Mouse (Mus musculus) limb, embryonic 14.5 days (tissue): ENCODE measurements around the gene 6030468B19Rik. TPM values are rescaled to one million over a fixed set of nuclear protein-coding genes. Genes with fewer than 3 reads are reported as not detected.

Experiments used
- ATAC-seq: fragments of 200-750 bp; cut with Nextera tagmentation; 2 replicates; pipeline ENCODE4 v1.8.0; 2017; ENCODE audit warnings: low read depth, moderate number of reproducible peaks, moderate TSS enrichment; ENCODE audit not compliant: low FRiP score
- DNase-seq: peaks from one replicate; pipeline ENCODE4 v3.0.0-alpha.2; 2015; ENCODE audit warnings: low spot score
- H3K27ac ChIP-seq: fragments of 300-500 bp; sonication (generic); replicated peaks from 2 replicates; pipeline ENCODE4 v1.5.1; 2014; ENCODE audit warnings: low read depth, mild to moderate bottlenecking, low read length, moderate library complexity, mixed read lengths
- H3K27me3 ChIP-seq: fragments of 300-500 bp; sonication (generic); 2 replicates; pipeline ENCODE4 v1.6.1; 2014; ENCODE audit warnings: low read length, mixed read lengths; ENCODE audit not compliant: control insufficient read depth, insufficient read depth
- H3K36me3 ChIP-seq: fragments of 300-500 bp; sonication (generic); 2 replicates; pipeline ENCODE4 v1.6.1; 2014; ENCODE audit warnings: mild to moderate bottlenecking, low read length, moderate library complexity, mixed read lengths; ENCODE audit not compliant: control insufficient read depth, insufficient read depth
- H3K4me1 ChIP-seq: fragments of 300-500 bp; sonication (generic); 2 replicates; pipeline ENCODE4 v1.6.1; 2014; ENCODE audit warnings: antibody characterized with exemption, low read length, mixed read lengths; ENCODE audit not compliant: control insufficient read depth, insufficient read depth
- H3K4me2 ChIP-seq: fragments of 300-500 bp; sonication (generic); replicated peaks from 2 replicates; pipeline ENCODE4 v1.6.1; 2014; ENCODE audit warnings: low read depth, mild to moderate bottlenecking, low read length, moderate library complexity; ENCODE audit not compliant: severe bottlenecking
- H3K4me3 ChIP-seq: fragments of 300-500 bp; sonication (generic); replicated peaks from 2 replicates; pipeline ENCODE4 v1.5.1; 2014; ENCODE audit warnings: low read length
- H3K9ac ChIP-seq: fragments of 300-500 bp; sonication (generic); 2 replicates; pipeline ENCODE4 v1.6.1; 2014; ENCODE audit warnings: mild to moderate bottlenecking, low read depth, low read length, moderate library complexity; ENCODE audit not compliant: severe bottlenecking
- H3K9me3 ChIP-seq: fragments of 300-500 bp; sonication (generic); 2 replicates; pipeline ENCODE4 v1.6.1; 2016; ENCODE audit warnings: low read length; ENCODE audit not compliant: control insufficient read depth
- POLR2A ChIP-seq: fragments of 200-500 bp; IDR thresholded peaks from 2 replicates; pipeline ENCODE4 v1.8.0; 2012; ENCODE audit warnings: inconsistent platforms, mild to moderate bottlenecking, moderate library complexity, borderline replicate concordance; ENCODE audit not compliant: insufficient read depth, insufficient read length; ENCODE audit errors: extremely low read depth
- WGBS: fragments of 180-500 bp; shearing (Covaris S2); extraction: QIAGEN DNeasy Blood & Tissue Kit; methylation state at CpG from one replicate; pipeline ENCODE4 v1.1.7; 2014; 5-methylcytosine and 5-hydroxymethylcytosine counted together
- polyA plus RNA-seq, 2 experiments: library from polyadenylated mRNA; depleted of rRNA in 1 of 2; stranded (reverse) in 1 of 2; unstranded in 1 of 2; fragments of >200 nt; fragmentation: Nextera tagmentation in 1 of 2; extraction: Ambion mirVana in 1 of 2; gene quantifications; 2 replicates each; pipeline versions ENCODE4 v1.2.1 to v1.2.3; 2012 to 2014

Gene 6030468B19Rik
- polyA plus RNA-seq, 2 experiments, result 0.11 TPM; not detected in 1

GRCm38 (mm10) chr11:117765361-117765760 is 32.1 kb upstream of the 6030468B19Rik start:
- H3K9me3 ChIP-seq, result no peaks in the 10 kb centered on the region
- H3K4me3 ChIP-seq, result no peak overlapping the region
- ATAC-seq (no peak), DNase-seq (no peak)
- no peaks in the 10 kb centered on the region for H3K4me1 ChIP-seq
- TF ChIP-seq POLR2A, result no peak
- WGBS, result 93% methylated on average over 5 of the region's 5 CpGs
- no peak overlapping the region for H3K9ac ChIP-seq
- H3K27ac ChIP-seq, result no peak overlapping the region
- H3K27me3 ChIP-seq, result no peaks in the 10 kb centered on the region
- peaks cover 59% of the 10 kb centered on the region for H3K36me3 ChIP-seq
- H3K4me2 ChIP-seq, result no peak overlapping the region

GRCm38 (mm10) chr11:117766275-117766674 is 31.2 kb upstream of the 6030468B19Rik start:
- Histone ChIP-seq H3K27me3 (no peaks in the 10 kb centered on the region), H3K27ac (no peak overlapping the region), H3K4me2 (no peak overlapping the region), H3K4me1 (no peaks in the 10 kb centered on the region), H3K4me3 (no peak overlapping the region), H3K9me3 (no peaks in the 10 kb centered on the region), H3K9ac (no peak overlapping the region), H3K36me3 (peaks cover 54% of the 10 kb centered on the region)
- ATAC-seq (no peak), DNase-seq (no peak)
- 87% methylated on average over 3 of the region's 3 CpGs for WGBS
- TF ChIP-seq POLR2A, result no peak

GRCm38 (mm10) chr11:117768725-117769682 is 28.5 kb upstream of the 6030468B19Rik start:
- H3K27me3 ChIP-seq, result no peaks in the 10 kb centered on the region
- peaks cover 38% of the 10 kb centered on the region for H3K36me3 ChIP-seq
- DNase-seq (no peak), ATAC-seq (no peak)
- no peak overlapping the region for H3K4me3 ChIP-seq
- no peak overlapping the region for H3K4me2 ChIP-seq
- TF ChIP-seq POLR2A, result no peak
- no peaks in the 10 kb centered on the region for H3K4me1 ChIP-seq
- H3K9ac ChIP-seq, result no peak overlapping the region
- no peaks in the 10 kb centered on the region for H3K9me3 ChIP-seq
- WGBS, result 84% methylated on average over 20 of the region's 20 CpGs
- H3K27ac ChIP-seq, result no peak overlapping the region

- Histone ChIP-seq H3K4me3 (no peak overlapping the region), H3K9ac (no peak overlapping the region), H3K27ac (no peak overlapping the region), H3K4me1 (no peaks in the 10 kb centered on the region), H3K4me2 (no peak overlapping the region), H3K9me3 (no peaks in the 10 kb centered on the region), H3K27me3 (no peaks in the 10 kb centered on the region), H3K36me3 (peaks cover 34% of the 10 kb centered on the region)
- no peak for DNase-seq
- TF ChIP-seq POLR2A, result no peak
- WGBS, result 86% methylated on average over 7 of the region's 7 CpGs
- ATAC-seq, result no peak
Measured at GRCm38 (mm10) chr11:117769683-117770047, 27.8 kb upstream of the 6030468B19Rik start.

- no peaks in the 10 kb centered on the region for H3K9me3 ChIP-seq
- H3K4me3 ChIP-seq, result no peak overlapping the region
- no peak overlapping the region for H3K4me2 ChIP-seq
- H3K27me3 ChIP-seq, result no peaks in the 10 kb centered on the region
- peaks cover 34% of the 10 kb centered on the region for H3K36me3 ChIP-seq
- no peak overlapping the region for H3K27ac ChIP-seq
- H3K4me1 ChIP-seq, result no peaks in the 10 kb centered on the region
- no peak overlapping the region for H3K9ac ChIP-seq
- TF ChIP-seq POLR2A, result no peak
- ATAC-seq (no peak), DNase-seq (no peak)
- 84% methylated on average over 10 of the region's 10 CpGs for WGBS
Measured at GRCm38 (mm10) chr11:117770407-117770806, 27.1 kb upstream of the 6030468B19Rik start.
